Mouse (Mus musculus): ENCODE results near the gene Sacm1l.

GRCm38 (mm10) chr9:123625821-123626220 is 96.3 kb downstream of the Sacm1l start:
- TF ChIP-seq CTCF (IDR thresholded peaks at IDR 0.05; ENCODE audit: borderline replicate concordance, control insufficient read depth, extremely low read depth, insufficient read depth, low read length, poor library complexity) = no peak
- TF ChIP-seq POLR2A (IDR thresholded peaks at IDR 0.05; ENCODE audit: control insufficient read depth, extremely low read depth, insufficient read depth, low read length, poor library complexity) = no peak
